Mouse (Mus musculus) testis, adult 2 months (tissue): Measurements from ENCODE around the gene Dusp7. TPM values are rescaled to one million over a fixed set of nuclear protein-coding genes. Genes with fewer than 3 reads are reported as not detected.

Experiments used
- H3K27ac ChIP-seq: fragments of 200-500 bp; 2 replicates; pipeline ENCODE4 v1.5.1; 2012; ENCODE audit warnings: low read depth, low read length; ENCODE audit not compliant: control insufficient read depth, insufficient read depth
- H3K27me3 ChIP-seq: fragments of 200-500 bp; 2 replicates; pipeline ENCODE4 v1.6.1; 2012; ENCODE audit warnings: mild to moderate bottlenecking, low read length, moderate library complexity; ENCODE audit not compliant: control insufficient read depth, insufficient read depth
- H3K36me3 ChIP-seq: fragments of 200-500 bp; 2 replicates; pipeline ENCODE4 v1.6.1; 2012; ENCODE audit warnings: mild to moderate bottlenecking, low read length; ENCODE audit not compliant: control insufficient read depth, insufficient read depth
- H3K4me1 ChIP-seq: fragments of 200-500 bp; 2 replicates; pipeline ENCODE4 v1.6.1; 2012; ENCODE audit warnings: low read length; ENCODE audit not compliant: control insufficient read depth, insufficient read depth
- H3K4me3 ChIP-seq: fragments of 200-500 bp; 2 replicates; pipeline ENCODE4 v1.5.1; 2012; ENCODE audit warnings: low read depth, mild to moderate bottlenecking, low read length, moderate library complexity, mixed read lengths; ENCODE audit not compliant: control insufficient read depth
- CTCF ChIP-seq: fragments of 200-500 bp; IDR thresholded peaks from 2 replicates; pipeline ENCODE4 v1.5.1; 2012; ENCODE audit warnings: low read depth, mild to moderate bottlenecking, inconsistent platforms, low read length, moderate library complexity; ENCODE audit not compliant: control insufficient read depth, insufficient read depth, insufficient replicate concordance
- POLR2A ChIP-seq: fragments of 200-500 bp; IDR thresholded peaks from 2 replicates; pipeline ENCODE4 v1.6.1; 2012; ENCODE audit warnings: low read depth, mild to moderate bottlenecking, inconsistent platforms, low read length, moderate library complexity; ENCODE audit not compliant: control insufficient read depth
- polyA plus RNA-seq: library from polyadenylated mRNA; depleted of rRNA; stranded (reverse); fragments of >200 nt; gene quantifications from 2 replicates; pipeline ENCODE4 v1.2.3, GENCODE M21; 2012

Gene Dusp7
- polyA plus RNA-seq, 1 experiment, result 3.3 TPM

DNA sequence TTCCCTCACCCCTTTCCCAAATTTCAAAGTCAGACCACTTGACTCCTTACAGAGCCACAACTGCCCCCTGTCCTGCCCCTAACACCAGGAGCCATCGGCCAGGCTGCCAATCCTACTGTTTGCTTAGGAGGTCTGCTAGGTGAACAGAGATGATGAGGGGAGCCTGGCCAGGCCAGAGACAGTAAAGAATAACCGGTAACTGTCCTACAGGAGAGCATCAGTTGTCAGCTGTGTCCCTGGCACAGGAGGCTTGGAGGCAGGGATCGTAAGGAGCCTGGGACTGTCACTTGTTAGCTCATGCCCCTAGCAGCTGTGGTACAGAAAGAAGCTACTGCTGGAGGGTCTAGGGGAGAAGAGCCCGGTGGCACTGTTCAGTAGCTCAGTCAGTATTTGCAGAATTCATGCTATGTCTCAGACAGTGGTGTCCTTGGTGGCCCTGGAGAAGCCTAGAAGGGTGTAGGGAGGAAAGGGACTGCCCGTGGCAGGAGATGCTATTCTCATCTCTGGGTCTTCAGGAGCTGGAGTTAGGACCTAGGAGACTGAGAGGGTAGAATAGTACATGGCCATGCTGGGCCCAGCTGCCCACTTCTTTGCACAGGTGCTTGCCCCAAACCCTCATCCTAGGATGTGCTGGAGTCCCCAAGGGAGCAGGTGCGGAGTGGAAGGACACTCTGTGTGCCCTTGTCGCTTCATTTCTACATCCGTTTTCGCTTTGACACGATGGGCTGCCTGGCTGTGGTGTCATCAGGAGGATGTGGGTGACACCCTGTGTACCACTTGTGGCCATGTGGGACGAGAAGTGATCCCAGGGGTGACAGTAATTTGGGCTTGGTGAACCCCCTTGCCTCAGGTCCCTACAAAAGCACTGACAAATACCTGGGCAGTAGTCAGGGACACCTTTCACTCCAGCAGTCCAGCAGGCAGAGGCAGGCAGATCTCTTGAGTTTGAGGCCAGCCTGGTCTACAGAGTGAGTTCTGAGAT, 4.3 kb downstream of the Dusp7 start:
- H3K4me3 ChIP-seq, result no peak overlapping the region
- H3K36me3 ChIP-seq, result no peaks in the 10 kb centered on the region
- H3K4me1 ChIP-seq, result peaks cover 20% of the 10 kb centered on the region
- H3K27me3 ChIP-seq, result no peaks in the 10 kb centered on the region
- TF ChIP-seq CTCF (no peak), POLR2A (no peak)
- H3K27ac ChIP-seq, result no peak overlapping the region; the same call in 1 of the 2 replicates

DNA sequence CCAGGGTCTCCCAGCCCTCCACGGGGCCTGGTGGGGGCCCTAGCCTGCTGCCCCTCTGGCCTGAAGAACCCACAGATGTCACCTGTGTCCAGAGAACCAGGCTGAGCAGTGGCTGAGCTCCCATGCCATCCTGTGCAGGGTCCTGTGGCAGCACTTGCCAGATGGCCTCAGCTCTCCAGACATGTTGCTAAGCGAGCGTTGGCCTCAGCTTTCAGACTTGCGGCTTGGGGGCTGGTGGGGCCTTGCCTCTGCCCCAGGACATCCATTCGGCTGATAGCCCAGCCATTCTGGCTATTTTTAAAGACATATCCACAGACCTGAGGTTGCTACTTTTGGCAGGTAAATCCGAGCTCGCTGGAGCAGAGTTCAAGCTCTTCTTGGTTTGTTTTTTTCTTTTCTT, 5.5 kb downstream of the Dusp7 start:
- H3K4me3 ChIP-seq, result no peak overlapping the region
- H3K36me3 ChIP-seq, result no peaks in the 10 kb centered on the region
- H3K27ac ChIP-seq, result no peak overlapping the region
- peaks cover 13% of the 10 kb centered on the region for H3K4me1 ChIP-seq
- TF ChIP-seq POLR2A (no peak), CTCF (no peak)
- H3K27me3 ChIP-seq, result no peaks in the 10 kb centered on the region

GRCm38 (mm10) chr9:106377247-106377646, 8.8 kb downstream of the Dusp7 start:
- no peak overlapping the region for H3K27ac ChIP-seq
- no peak for TF ChIP-seq POLR2A
- no peak for TF ChIP-seq CTCF
- no peaks in the 10 kb centered on the region for H3K36me3 ChIP-seq
- H3K4me1 ChIP-seq, result no peaks in the 10 kb centered on the region
- no peaks in the 10 kb centered on the region for H3K27me3 ChIP-seq
- H3K4me3 ChIP-seq, result no peak overlapping the region

DNA sequence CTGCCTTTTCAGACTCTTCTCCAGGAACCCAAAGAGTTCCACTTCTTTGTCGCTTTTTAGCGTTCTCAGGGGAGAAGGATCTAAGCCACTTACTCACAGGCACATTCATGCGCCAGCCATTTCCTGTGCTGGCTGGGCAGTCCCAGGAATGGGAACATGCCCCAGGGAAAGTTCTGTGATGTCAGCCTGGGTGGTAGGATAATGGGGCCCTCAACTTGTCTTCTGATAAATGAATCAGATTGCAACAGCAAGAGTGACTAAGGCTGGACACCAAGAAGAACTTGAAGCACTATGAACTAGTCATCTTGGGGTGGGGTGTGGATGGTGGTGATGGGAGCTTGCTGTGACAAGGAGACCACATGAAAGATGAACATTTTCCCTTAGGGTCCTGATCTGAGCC, 9.6 kb downstream of the Dusp7 start:
- no peaks in the 10 kb centered on the region for H3K36me3 ChIP-seq
- H3K4me3 ChIP-seq, result no peak overlapping the region
- no peak overlapping the region for H3K27ac ChIP-seq
- H3K4me1 ChIP-seq, result no peaks in the 10 kb centered on the region
- no peaks in the 10 kb centered on the region for H3K27me3 ChIP-seq
- TF ChIP-seq CTCF (no peak), POLR2A (no peak)

DNA sequence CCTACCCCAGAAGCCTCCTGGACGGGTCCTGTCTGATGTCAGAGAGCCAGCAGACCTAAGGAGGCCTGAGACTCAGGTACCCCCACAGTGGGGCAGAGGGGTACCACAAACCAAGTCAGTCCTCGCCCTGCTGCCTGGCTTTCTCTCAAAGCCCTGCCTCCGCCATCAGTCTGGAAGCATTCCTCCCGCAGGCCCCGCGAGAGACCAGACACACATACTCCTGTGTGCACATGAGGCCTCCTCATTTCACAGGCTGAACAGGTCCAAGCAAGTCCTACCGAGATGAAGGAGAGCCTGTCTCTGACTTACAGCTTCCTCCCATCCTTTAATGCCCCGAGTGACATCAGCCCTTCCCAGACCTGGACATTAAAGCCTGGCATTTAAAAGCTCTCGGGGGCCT, 10.3 kb downstream of the Dusp7 start:
- H3K4me3 ChIP-seq, result no peak overlapping the region
- H3K27ac ChIP-seq, result no peak overlapping the region
- TF ChIP-seq POLR2A, result no peak
- TF ChIP-seq CTCF, result no peak
- no peaks in the 10 kb centered on the region for H3K4me1 ChIP-seq
- H3K27me3 ChIP-seq, result no peaks in the 10 kb centered on the region
- no peaks in the 10 kb centered on the region for H3K36me3 ChIP-seq

DNA sequence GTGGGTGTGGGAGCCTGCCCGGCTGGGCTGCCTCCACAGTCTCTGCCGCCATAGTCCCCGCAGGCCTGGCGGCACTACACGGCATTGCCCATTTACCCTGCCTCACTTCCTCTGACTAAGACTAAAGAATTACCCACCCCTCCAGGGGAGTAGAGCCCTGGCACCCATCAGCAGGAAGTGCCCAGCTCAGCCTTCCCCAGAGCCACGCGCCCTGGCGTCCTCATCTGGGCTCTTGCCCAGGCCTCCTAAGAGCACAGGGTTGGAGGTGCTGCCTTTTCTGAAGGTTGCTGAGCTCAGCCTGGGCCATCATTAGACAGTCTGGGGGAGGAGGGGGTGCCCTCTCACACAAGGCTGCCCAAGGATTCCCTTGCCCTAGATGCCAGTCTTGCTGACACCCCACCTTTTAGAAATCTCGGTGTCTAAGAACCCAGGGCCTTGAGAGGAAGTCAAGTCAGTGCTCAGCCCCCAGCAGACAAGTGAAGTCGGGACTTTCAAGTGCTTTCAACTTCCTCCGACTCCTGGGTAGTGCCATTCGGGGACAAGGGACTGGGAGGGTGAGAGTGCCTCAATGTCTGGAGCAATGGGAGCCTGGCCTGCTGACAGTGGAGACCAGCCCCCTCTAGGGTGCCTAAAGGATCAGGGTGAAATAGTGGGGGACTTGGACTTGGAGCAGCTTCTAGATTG, 17.9 kb downstream of the Dusp7 start:
- TF ChIP-seq POLR2A, result no peak
- no peak for TF ChIP-seq CTCF
- Histone ChIP-seq H3K4me1 (no peaks in the 10 kb centered on the region), H3K4me3 (no peak overlapping the region), H3K27me3 (no peaks in the 10 kb centered on the region), H3K36me3 (no peaks in the 10 kb centered on the region), H3K27ac (no peak overlapping the region)

DNA sequence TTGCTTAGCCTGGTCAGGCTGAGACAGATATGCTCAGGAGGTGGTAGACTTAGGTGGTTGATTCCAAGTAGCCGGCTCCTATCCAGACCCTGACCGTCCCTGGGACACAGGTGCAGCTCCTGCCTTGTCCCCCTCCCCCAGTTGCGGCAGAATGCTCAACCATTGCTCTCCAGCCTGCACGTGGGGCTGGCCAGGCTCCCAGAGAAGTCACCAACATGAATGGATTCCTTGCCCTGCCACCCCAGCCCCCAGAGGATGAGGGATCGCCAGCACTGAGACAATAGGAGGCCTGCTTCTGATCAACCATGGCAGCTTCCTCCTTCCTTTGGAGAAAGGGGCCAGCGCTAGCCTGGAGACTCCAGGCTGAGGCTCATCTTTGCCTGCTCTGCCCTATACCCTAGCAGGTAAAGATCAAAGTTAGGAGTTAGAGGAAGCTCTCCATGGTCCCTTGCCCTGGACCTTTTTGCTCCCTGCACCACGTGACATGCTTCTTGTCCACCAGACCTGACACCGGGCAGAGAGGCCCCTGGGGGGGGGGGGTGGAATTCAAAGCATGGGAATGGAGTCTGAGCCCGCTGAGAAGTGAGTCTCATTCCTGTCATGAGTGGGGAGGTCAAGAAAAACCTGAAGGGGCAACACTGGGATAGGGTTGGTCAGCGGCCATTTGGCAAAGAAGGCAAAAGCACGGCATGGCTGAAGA, 24.5 kb downstream of the Dusp7 start:
- TF ChIP-seq POLR2A (no peak), CTCF (no peak)
- no peak overlapping the region for H3K27ac ChIP-seq

More for the DNA sequence above, 24.5 kb downstream of the Dusp7 start:
- H3K36me3 ChIP-seq, result no peaks in the 10 kb centered on the region
- no peak overlapping the region for H3K4me3 ChIP-seq
- H3K27me3 ChIP-seq, result no peaks in the 10 kb centered on the region
- no peaks in the 10 kb centered on the region for H3K4me1 ChIP-seq
